Mouse (Mus musculus): ENCODE measurements around the gene Spata32. TPM values are rescaled to one million over a fixed set of nuclear protein-coding genes. Genes with fewer than 3 reads are reported as not detected.

The Spata32 gene
- polyA plus RNA-seq, 1 experiment from 2014 or later = not detected

DNA sequence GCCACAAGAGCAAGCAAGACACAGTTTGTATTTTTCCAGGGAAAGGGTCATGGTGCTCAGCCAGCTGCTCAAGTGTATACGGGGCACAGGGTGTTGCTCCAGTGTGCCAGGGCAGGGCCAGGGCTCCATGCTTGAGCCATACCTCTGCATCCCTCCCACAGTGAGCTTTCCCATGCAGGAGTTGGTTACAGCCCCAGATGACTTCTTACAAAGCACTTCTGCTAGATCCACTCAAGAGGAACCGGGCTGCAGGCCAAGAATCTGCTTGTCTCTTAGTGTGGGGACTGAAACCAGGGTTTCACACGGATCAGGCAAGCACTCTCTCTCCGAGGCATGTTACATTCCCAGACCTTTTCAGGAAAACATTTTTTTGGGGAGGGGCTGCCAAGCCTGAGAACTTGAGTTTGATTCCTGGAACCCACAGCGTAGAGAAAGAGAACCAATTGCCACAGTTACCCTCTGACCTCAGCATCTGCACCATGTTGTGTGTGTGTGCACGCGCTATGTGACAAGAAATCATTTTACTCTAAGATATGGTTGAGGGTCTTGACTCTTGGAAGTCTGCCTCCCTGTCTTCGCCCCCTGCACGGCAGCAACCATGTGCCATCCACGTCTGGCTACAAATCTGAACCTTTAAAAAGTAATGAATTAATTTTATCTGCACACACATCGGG, 29.4 kb upstream of the Spata32 start:
- ChIA-PET POLR2A (no interaction called here), CTCF (interaction anchor here (1.3 to 1.6 kb wide), 2 partner anchors 8 to 12 kb away, joined by 3 read pairs; no protein-coding TSS in a partner anchor)
- TF ChIP-seq CTCF (IDR thresholded peaks at IDR 0.05) = no peak
- H3K27me3 ChIP-seq = no peaks in the 10 kb centered on the region
- ATAC-seq (peak; percentile 83), DNase-seq (ENCODE audit: low read depth, low spot score) (peak; percentile 96)
- in situ Hi-C loops (cut with MboI; ENCODE audit: low pct_unique_long_range_greater_than_20kb) = no loop called here

DNA sequence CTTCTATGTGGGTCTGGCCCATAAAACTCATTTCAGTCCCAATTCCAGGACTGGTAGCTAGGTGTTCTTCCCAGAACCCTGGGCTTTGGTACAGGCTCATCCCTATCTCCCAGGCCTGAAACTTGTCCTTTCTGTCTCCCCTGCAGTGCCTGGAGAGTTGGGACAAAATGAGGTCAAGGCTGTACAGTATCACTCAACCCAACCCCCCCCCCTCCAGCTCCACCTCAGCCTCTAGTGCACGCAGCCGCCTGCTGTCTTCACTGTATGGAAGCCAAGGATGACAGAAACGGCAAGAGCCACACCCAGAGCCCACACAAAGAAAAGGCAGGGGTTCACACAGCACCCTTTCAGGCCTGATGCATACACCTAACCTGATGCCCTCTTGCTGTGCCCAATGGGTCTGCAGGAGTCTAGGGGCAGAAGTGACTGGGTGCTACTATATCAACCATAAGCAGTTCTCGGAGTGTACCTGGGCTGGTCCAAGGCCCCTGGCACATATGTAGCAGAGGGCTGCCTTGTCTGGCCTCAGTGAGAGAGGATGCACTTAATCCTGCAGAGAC, 28.6 kb upstream of the Spata32 start:
- no peaks in the 10 kb centered on the region for H3K27me3 ChIP-seq
- CTCF ChIA-PET = interaction anchor here (0.8 to 1.6 kb wide), 6 partner anchors 9 to 78 kb away, joined by 3 to 5 read pairs (median 3); no protein-coding TSS in a partner anchor
- DNase-seq (ENCODE audit: low read depth, low spot score) = no peak
- no peak for TF ChIP-seq CTCF (IDR thresholded peaks at IDR 0.05)
- no peak for ATAC-seq
- POLR2A ChIA-PET = interaction anchor here (0.9 to 1.3 kb wide), 3 partner anchors 11 to 75 kb away, joined by 3 to 6 read pairs (median 4); no protein-coding TSS in a partner anchor
- in situ Hi-C loops (cut with MboI; ENCODE audit: low pct_unique_long_range_greater_than_20kb) = no loop called here

DNA sequence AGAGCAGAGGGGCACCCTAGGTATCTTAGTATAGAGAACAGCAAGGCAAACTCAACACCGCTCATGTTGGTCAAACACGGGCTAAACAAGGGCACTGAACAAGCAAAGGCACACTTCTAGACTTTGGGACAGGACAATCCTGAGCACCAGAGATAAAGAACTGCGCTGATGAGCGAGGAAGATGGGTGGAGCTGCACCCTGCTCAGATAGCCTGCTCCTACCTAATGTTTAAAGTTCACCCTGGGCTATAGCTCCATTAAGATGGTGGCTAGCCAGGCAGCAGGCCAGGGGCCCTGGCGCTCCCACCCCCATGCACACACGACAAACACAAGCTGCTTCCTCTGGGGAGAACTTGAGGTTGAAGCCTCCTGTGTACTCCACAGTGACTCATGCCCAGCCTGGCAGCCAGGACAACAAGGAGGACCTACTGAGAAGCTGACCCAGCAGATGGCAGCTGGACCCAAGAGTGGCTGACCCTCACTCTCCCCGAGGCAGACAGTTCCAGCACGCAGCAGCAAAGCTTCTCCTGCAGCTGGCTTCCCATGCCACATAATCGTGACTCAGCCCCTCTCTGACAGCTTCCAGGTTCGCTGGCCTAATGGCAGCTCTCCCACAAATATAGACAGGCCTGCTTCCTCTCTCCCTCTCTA, 28.0 kb upstream of the Spata32 start:
- no peaks in the 10 kb centered on the region for H3K27me3 ChIP-seq
- ChIA-PET POLR2A (interaction anchor here (0.6 to 1.3 kb wide), 5 partner anchors 10 to 1062 kb away, joined by 3 to 8 read pairs (median 4); no protein-coding TSS in a partner anchor), CTCF (interaction anchor here (0.8 to 1.6 kb wide), 6 partner anchors 10 to 78 kb away, joined by 3 to 5 read pairs (median 3); no protein-coding TSS in a partner anchor)
- DNase-seq (ENCODE audit: low read depth, low spot score) (peak; percentile 82), ATAC-seq (peak; percentile 73)
- in situ Hi-C loops (cut with MboI; ENCODE audit: low pct_unique_long_range_greater_than_20kb) = no loop called here
- no peak for TF ChIP-seq CTCF (IDR thresholded peaks at IDR 0.05)

DNA sequence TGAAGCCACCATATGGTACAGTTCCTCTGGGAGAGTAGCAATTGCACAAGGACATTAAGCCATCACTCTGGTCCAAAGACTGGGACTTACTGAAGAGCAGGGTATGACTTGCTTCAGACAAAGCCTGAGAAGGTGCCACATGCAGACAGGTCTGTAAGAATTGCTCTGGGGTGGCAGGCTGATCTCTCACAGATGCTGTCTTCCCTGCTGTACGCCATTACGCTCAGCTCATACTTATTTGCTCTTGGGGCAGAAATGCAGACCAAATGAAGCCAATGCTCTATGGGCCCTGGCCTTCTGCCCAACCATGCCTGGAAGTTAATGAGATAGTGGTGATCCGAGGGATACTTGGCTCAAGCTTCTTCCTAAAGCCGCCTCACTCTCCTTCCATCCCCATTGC, 26.6 kb upstream of the Spata32 start:
- no peak for TF ChIP-seq CTCF (IDR thresholded peaks at IDR 0.05)
- ChIA-PET CTCF (no interaction called here), POLR2A (no interaction called here)
- in situ Hi-C loops (cut with MboI; ENCODE audit: low pct_unique_long_range_greater_than_20kb) = no loop called here
- no peak for DNase-seq (ENCODE audit: low read depth, low spot score)
- H3K27me3 ChIP-seq = no peaks in the 10 kb centered on the region
- ATAC-seq = no peak

DNA sequence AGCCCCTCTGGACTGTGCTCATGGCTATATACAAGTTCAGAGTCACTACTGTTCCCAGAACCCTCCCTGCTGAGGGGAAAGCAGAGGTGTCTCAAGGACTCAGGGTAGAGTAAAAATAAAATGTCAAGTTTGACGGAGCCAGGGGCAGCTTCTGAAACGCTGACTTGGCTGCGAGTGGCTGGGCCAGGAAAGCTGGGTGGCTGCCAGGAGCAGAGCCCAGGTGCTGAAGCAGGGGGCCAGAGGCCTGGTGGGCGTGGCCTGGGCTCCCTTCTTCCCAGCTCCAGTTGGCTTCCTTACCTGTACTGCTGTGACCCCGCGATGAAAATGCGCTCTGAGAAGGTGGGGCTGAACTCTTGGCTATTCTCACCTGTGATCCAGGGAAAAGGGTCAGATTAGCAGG, 22.5 kb upstream of the Spata32 start:
- DNase-seq (ENCODE audit: low read depth, low spot score) (no peak), ATAC-seq (no peak)
- POLR2A ChIA-PET = interaction anchor here (0.6 kb wide), 1 partner anchor 16 kb away, joined by 3 read pairs; no protein-coding TSS in a partner anchor
- CTCF ChIA-PET = no interaction called here
- in situ Hi-C loops (cut with MboI; ENCODE audit: low pct_unique_long_range_greater_than_20kb) = no loop called here
- H3K27me3 ChIP-seq = no peaks in the 10 kb centered on the region
- no peak for TF ChIP-seq CTCF (IDR thresholded peaks at IDR 0.05)

DNA sequence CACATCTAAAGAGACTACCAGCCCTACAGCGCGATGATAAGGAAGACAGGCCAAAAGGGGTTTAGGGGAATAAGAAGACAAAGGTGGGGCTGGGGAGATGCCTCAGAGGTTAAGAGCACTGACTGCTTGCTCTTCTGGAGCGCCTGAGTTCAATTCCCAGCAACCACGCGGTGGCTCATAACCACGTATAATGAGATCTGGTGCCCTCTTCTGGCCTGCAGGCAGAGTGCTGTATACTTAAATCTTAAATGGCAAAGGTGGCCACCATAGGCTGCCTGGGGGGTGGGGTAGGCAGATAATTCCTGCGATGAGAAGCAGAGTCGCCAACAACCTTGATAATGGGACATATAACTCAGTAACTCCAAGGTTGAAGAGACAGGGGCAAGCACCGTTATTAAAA, 19.5 kb upstream of the Spata32 start:
- ChIA-PET POLR2A (interaction anchor here (1.3 kb wide), 1 partner anchor 11 kb away, joined by 3 read pairs; no protein-coding TSS in a partner anchor), CTCF (interaction anchor here (0.8 to 1.4 kb wide), 3 partner anchors 23 to 69 kb away, joined by 3 to 4 read pairs (median 3); no protein-coding TSS in a partner anchor)
- in situ Hi-C loops (cut with MboI; ENCODE audit: low pct_unique_long_range_greater_than_20kb) = no loop called here
- DNase-seq (ENCODE audit: low read depth, low spot score) (no peak), ATAC-seq (no peak)
- H3K27me3 ChIP-seq = no peaks in the 10 kb centered on the region
- no peak for TF ChIP-seq CTCF (IDR thresholded peaks at IDR 0.05)

DNA sequence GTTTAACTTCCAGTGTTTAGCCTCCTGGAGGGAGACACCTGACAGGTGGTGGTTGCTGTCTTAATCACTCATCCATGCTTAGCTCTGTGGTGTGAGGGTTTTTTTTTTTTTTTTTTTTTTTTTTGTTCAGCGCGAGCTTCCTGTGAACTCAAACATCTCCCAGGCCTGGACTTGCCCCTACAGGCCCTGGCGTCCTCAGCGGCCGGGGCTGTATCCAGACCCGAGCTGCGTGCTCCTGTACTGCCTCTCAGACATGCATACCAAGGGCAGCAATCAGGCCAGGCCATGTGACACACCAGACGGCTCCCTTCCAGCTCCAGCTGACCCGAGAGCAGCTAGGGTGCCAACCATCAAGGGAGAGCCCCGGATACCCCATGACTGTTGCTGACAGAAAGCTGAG, 18.7 kb upstream of the Spata32 start:
- ChIA-PET POLR2A (interaction anchor here (0.6 to 2.1 kb wide), 3 partner anchors 12 to 104 kb away, joined by 3 to 7 read pairs (median 3); no protein-coding TSS in a partner anchor), CTCF (interaction anchor here (0.8 to 1.8 kb wide), 5 partner anchors 12 to 68 kb away, joined by 3 to 4 read pairs (median 3); no protein-coding TSS in a partner anchor)
- DNase-seq (ENCODE audit: low read depth, low spot score) (no peak), ATAC-seq (no peak)
- in situ Hi-C loops (cut with MboI; ENCODE audit: low pct_unique_long_range_greater_than_20kb) = no loop called here
- H3K27me3 ChIP-seq = no peaks in the 10 kb centered on the region
- no peak for TF ChIP-seq CTCF (IDR thresholded peaks at IDR 0.05)

DNA sequence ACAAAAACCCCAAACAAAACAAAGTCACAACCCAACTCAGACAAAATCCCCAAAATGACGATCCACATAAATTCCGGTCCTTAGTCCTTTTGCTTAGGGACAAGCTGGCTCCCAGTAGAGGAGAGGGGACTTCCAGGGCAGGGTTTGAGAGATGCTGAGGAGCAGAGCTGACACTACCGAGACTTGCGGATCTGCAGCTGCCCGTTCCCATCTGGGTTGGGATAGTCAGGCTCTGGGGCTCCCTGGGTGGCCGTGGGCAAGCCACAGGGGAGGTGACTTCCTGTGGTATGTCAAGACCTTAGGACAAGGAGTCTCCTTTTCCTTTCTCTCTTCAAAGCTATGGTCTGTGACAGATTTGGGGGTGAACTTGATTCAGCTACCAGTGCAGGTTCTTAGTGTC, 18.2 kb upstream of the Spata32 start:
- DNase-seq (ENCODE audit: low read depth, low spot score) = no peak
- in situ Hi-C loops (cut with MboI; ENCODE audit: low pct_unique_long_range_greater_than_20kb) = no loop called here
- POLR2A ChIA-PET = interaction anchor here (0.6 to 2.1 kb wide), 4 partner anchors 10 to 103 kb away, joined by 3 to 7 read pairs (median 4); no protein-coding TSS in a partner anchor
- CTCF ChIA-PET = interaction anchor here (1.4 to 1.8 kb wide), 4 partner anchors 12 to 89 kb away, joined by 3 to 8 read pairs (median 4); no protein-coding TSS in a partner anchor
- TF ChIP-seq CTCF (IDR thresholded peaks at IDR 0.05) = no peak
- ATAC-seq = no peak
- H3K27me3 ChIP-seq = no peaks in the 10 kb centered on the region

DNA sequence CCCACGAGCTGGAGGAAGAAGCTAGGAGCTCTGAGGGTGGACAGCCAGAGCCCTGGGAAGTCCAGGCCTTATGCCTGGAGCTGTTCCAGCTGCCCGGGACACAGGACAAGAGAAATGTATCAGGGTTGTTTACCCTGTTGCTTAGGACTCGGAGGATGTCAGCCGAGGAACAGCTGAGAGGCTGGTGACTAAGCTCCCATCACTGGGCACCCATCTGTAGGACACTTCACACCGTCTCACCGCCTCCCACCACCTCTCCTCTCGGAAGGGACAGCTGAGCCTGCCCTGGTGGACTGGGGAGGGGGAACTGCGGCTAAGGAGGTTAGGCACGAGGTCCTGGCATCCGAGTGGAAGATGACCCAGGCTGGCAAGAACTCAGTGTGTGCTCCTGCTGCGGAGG, 17.5 kb upstream of the Spata32 start:
- POLR2A ChIA-PET = interaction anchor here (1.3 to 2.1 kb wide), 2 partner anchors 11 to 29 kb away, joined by 4 to 7 read pairs; no protein-coding TSS in a partner anchor
- ATAC-seq (peak; percentile 57), DNase-seq (ENCODE audit: low read depth, low spot score) (no peak)
- TF ChIP-seq CTCF (IDR thresholded peaks at IDR 0.05) = no peak
- CTCF ChIA-PET = interaction anchor here (0.9 to 1.8 kb wide), 5 partner anchors 13 to 90 kb away, joined by 3 to 8 read pairs (median 3); no protein-coding TSS in a partner anchor
- in situ Hi-C loops (cut with MboI; ENCODE audit: low pct_unique_long_range_greater_than_20kb) = no loop called here
- no peaks in the 10 kb centered on the region for H3K27me3 ChIP-seq

DNA sequence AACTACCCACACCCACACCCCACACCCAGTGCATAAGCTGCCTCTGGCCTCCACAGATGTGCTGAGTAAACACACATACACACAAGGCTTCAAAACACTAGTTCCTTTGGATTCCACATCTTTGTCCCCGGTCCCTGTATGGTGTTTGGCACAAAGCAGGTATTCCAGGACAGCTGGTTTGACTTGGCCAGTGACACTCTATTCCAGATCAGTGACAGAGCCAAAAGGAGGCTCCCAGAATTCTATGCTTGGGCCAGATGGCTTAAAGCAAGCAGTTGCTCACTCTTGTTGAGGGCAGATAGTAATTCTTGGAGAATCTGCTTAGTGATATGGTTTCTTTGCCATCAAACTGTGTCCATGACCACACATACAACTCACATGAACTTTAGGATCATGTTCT, 16.2 kb upstream of the Spata32 start:
- ChIA-PET CTCF (interaction anchor here (2.5 kb wide), 1 partner anchor 91 kb away, joined by 14 read pairs; no protein-coding TSS in a partner anchor), POLR2A (no interaction called here)
- no peak for ATAC-seq
- no peak for TF ChIP-seq CTCF (IDR thresholded peaks at IDR 0.05)
- in situ Hi-C loops (cut with MboI; ENCODE audit: low pct_unique_long_range_greater_than_20kb) = loop anchor here (5.0 kb wide), 1 partner anchor 83 kb away; no protein-coding TSS in a partner anchor
- DNase-seq (ENCODE audit: low read depth, low spot score) = no peak
- H3K27me3 ChIP-seq = no peaks in the 10 kb centered on the region
